Mouse (Mus musculus) kidney, embryonic 16.5 days (tissue): ENCODE data around the gene Sergef. TPM values are rescaled to one million over a fixed set of nuclear protein-coding genes. Genes with fewer than 3 reads are reported as not detected.

ENCODE experiments used
- ATAC-seq: fragments of 200-750 bp; cut with Nextera tagmentation; 2 replicates; pipeline ENCODE4 v1.8.0; 2017; ENCODE audit warnings: moderate TSS enrichment; ENCODE audit not compliant: low FRiP score, low TSS enrichment
- H3K27ac ChIP-seq: fragments of 300-500 bp; sonication (generic); 2 replicates; pipeline ENCODE4 v1.5.1; 2014; ENCODE audit warnings: low read length
- H3K27me3 ChIP-seq: fragments of 300-500 bp; sonication (generic); 2 replicates; pipeline ENCODE4 v1.6.1; 2014; ENCODE audit warnings: low read length, control low read depth, mixed read lengths; ENCODE audit not compliant: insufficient read depth
- H3K36me3 ChIP-seq: fragments of 300-500 bp; sonication (generic); 2 replicates; pipeline ENCODE4 v1.6.1; 2014; ENCODE audit warnings: low read length, control low read depth, mixed read lengths; ENCODE audit not compliant: insufficient read depth
- H3K4me1 ChIP-seq: fragments of 300-500 bp; sonication (generic); 2 replicates; pipeline ENCODE4 v1.6.1; 2014; ENCODE audit warnings: low read length, control low read depth, mixed read lengths; ENCODE audit not compliant: insufficient read depth
- H3K4me2 ChIP-seq: fragments of 300-500 bp; sonication (generic); replicated peaks from 2 replicates; pipeline ENCODE4 v1.6.1; 2014; ENCODE audit warnings: low read depth, low read length
- H3K4me3 ChIP-seq: fragments of 300-500 bp; sonication (generic); 2 replicates; pipeline ENCODE4 v1.5.1; 2014; ENCODE audit warnings: mild to moderate bottlenecking, low read length
- H3K9ac ChIP-seq: fragments of 300-500 bp; sonication (generic); replicated peaks from 2 replicates; pipeline ENCODE4 v1.6.1; 2014; ENCODE audit warnings: low read length
- H3K9me3 ChIP-seq: fragments of 300-500 bp; sonication (generic); 2 replicates; pipeline ENCODE4 v1.6.1; 2016; ENCODE audit warnings: low read length, control low read depth
- WGBS: fragments of 180-500 bp; shearing (Covaris S2); extraction: QIAGEN DNeasy Blood & Tissue Kit; methylation state at CpG from one replicate; pipeline ENCODE4 v1.1.7; 2014; 5-methylcytosine and 5-hydroxymethylcytosine counted together
- polyA plus RNA-seq: library from polyadenylated mRNA; unstranded; fragments of >200 nt; fragmentation: Nextera tagmentation; extraction: Ambion mirVana; gene quantifications from 2 replicates; pipeline ENCODE4 v1.2.1, GENCODE M21; 2015

The Sergef gene
- polyA plus RNA-seq, 1 experiment from 2014 or later = 14.7 TPM

GRCm38 (mm10) chr7:46412823-46413222 lies 226.8 kb downstream of the Sergef start:
- Histone ChIP-seq H3K4me1 (0 out of 2 replicates have a peak, but pooled peaks cover 6% of the 10 kb centered on the region), H3K9me3 (no peaks in the 10 kb centered on the region), H3K27ac (no peak overlapping the region), H3K27me3 (no peaks in the 10 kb centered on the region), H3K4me2 (no peak overlapping the region), H3K36me3 (no peaks in the 10 kb centered on the region), H3K9ac (no peak overlapping the region), H3K4me3 (no peak overlapping the region)
- 73% methylated on average over 5 of the region's 5 CpGs for WGBS
- no peak for ATAC-seq

- H3K9ac ChIP-seq = no peak overlapping the region
- no peak for ATAC-seq
- no peak overlapping the region for H3K27ac ChIP-seq
- H3K4me2 ChIP-seq = no peak overlapping the region
- H3K27me3 ChIP-seq = no peaks in the 10 kb centered on the region
- no peak overlapping the region for H3K4me3 ChIP-seq
- 53% methylated on average over 6 of the region's 6 CpGs for WGBS
- no peaks in the 10 kb centered on the region for H3K36me3 ChIP-seq
- H3K4me1 ChIP-seq = 0 out of 2 replicates have a peak, but pooled peaks cover 6% of the 10 kb centered on the region
- H3K9me3 ChIP-seq = no peaks in the 10 kb centered on the region
These were observed 228.9 kb downstream of the Sergef start for GRCm38 (mm10) chr7:46410727-46411126.

DNA sequence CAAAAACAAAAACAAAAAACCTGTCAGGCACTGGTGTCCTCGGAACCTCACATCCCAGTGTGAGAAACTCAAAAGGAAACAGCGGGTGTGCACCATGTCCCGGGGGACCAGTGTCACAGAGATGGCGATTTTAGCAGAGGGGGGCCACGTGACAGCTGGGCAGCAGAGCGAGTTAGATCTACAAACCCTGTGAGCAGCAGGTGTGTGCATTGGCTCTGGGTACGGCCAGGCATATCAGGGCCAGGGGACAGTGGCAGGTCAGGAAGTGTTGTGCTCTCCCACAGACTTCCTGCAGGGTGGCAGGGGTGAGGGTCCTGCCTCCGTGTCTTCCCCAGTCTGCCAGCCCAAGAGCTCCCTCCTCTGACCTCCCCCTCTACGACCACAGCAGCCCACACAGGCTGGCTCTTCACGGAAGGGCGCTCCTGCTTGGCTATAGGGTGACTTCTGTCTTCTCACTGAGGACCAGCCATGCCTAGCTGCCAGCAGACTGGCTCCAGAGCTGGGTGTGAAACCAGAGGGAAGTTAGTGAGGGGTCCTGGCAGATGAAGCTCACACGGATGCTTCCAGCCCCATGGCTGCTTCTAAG lies 230.3 kb downstream of the Sergef start:
- no peak overlapping the region for H3K27ac ChIP-seq
- H3K4me3 ChIP-seq = no peak overlapping the region
- H3K9me3 ChIP-seq = no peaks in the 10 kb centered on the region
- H3K4me2 ChIP-seq = no peak overlapping the region
- no peaks in the 10 kb centered on the region for H3K27me3 ChIP-seq
- H3K9ac ChIP-seq = no peak overlapping the region
- ATAC-seq = peak; percentile 58
- no peaks in the 10 kb centered on the region for H3K36me3 ChIP-seq
- 0 out of 2 replicates have a peak, but pooled peaks cover 6% of the 10 kb centered on the region for H3K4me1 ChIP-seq
- WGBS = 16% methylated on average over 12 of the region's 12 CpGs

- Histone ChIP-seq H3K9me3 (no peaks in the 10 kb centered on the region), H3K9ac (no peak overlapping the region), H3K27ac (no peak overlapping the region), H3K4me3 (no peak overlapping the region), H3K36me3 (no peaks in the 10 kb centered on the region), H3K4me2 (no peak overlapping the region), H3K27me3 (no peaks in the 10 kb centered on the region), H3K4me1 (0 out of 2 replicates have a peak, but pooled peaks cover 6% of the 10 kb centered on the region)
- ATAC-seq = no peak
- WGBS = 86% methylated on average over 9 of the region's 9 CpGs
These were observed 231.0 kb downstream of the Sergef start for GRCm38 (mm10) chr7:46408606-46409005.

DNA sequence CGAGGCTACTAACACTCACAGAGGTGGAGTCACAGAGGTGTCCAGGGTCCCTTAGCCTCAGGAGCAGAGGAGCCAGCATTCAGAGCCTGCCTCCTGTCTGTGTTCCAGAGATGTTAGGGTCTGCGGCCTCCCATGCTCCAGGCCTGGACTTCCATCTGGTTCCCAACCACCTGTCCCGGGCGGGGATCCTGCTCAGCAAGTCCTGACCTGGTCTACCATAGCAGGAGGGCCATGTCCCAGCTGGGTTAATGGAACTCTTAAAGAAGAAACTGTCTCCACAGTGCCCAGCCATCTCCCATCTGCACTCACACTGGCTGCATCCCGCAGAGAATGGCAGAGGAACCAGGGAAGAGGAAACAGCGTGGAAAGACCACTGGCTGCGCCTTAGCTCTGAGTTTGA lies 234.9 kb downstream of the Sergef start:
- peaks cover 4% of the 10 kb centered on the region for H3K27me3 ChIP-seq
- no peak overlapping the region for H3K27ac ChIP-seq
- no peaks in the 10 kb centered on the region for H3K36me3 ChIP-seq
- ATAC-seq = no peak
- no peak overlapping the region for H3K9ac ChIP-seq
- H3K9me3 ChIP-seq = no peaks in the 10 kb centered on the region
- H3K4me2 ChIP-seq = no peak overlapping the region
- no peak overlapping the region for H3K4me3 ChIP-seq
- H3K4me1 ChIP-seq = 0 out of 2 replicates have a peak, but pooled peaks cover 6% of the 10 kb centered on the region
- WGBS = 81% methylated on average over 7 of the region's 7 CpGs

- no peak for ATAC-seq
- Histone ChIP-seq H3K27me3 (peaks cover 13% of the 10 kb centered on the region), H3K4me2 (no peak overlapping the region), H3K36me3 (no peaks in the 10 kb centered on the region), H3K4me3 (no peak overlapping the region), H3K9me3 (no peaks in the 10 kb centered on the region), H3K27ac (no peak overlapping the region), H3K9ac (no peak overlapping the region), H3K4me1 (no peaks in the 10 kb centered on the region)
- WGBS = 67% methylated on average over 15 of the region's 15 CpGs
These were observed 235.8 kb downstream of the Sergef start for GRCm38 (mm10) chr7:46403616-46404485.

- peaks cover 8% of the 10 kb centered on the region; the same call in 1 of the 2 replicates for H3K4me1 ChIP-seq
- H3K4me2 ChIP-seq = no peak overlapping the region
- peaks cover 36% of the 10 kb centered on the region for H3K27me3 ChIP-seq
- no peak overlapping the region for H3K9ac ChIP-seq
- 64% methylated on average over 3 of the region's 3 CpGs for WGBS
- H3K27ac ChIP-seq = no peak overlapping the region
- no peaks in the 10 kb centered on the region for H3K36me3 ChIP-seq
- H3K9me3 ChIP-seq = no peaks in the 10 kb centered on the region
- ATAC-seq = no peak
- H3K4me3 ChIP-seq = no peak overlapping the region
These were observed 238.0 kb downstream of the Sergef start for GRCm38 (mm10) chr7:46401371-46402180.

DNA sequence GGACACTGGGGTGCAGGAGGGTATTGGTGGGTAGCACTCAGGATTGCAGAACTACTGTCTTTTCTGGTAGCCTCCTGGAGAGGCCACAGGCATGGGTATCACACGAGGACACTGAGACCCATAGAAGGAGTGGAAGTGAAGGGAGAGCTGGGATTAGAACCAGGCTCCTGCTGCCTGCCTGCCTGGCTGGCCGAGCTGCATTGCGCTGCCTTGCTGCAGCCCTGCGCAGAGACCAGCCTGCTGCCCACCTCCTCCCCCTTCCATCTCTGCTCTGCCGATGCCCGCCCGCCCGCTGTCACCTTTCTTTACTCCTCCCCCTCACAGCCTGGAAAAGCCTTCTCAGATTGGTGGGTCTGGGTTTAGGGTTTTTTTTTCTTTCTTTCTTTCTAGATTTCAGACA lies 239.3 kb downstream of the Sergef start:
- no peaks in the 10 kb centered on the region for H3K9me3 ChIP-seq
- H3K4me2 ChIP-seq = no peak overlapping the region
- no peak overlapping the region for H3K27ac ChIP-seq
- whole genome bisulfite sequencing = 46% methylated on average over 8 of the region's 8 CpGs
- H3K36me3 ChIP-seq = no peaks in the 10 kb centered on the region
- no peak overlapping the region for H3K4me3 ChIP-seq
- no peak for ATAC-seq
- H3K4me1 ChIP-seq = peaks cover 17% of the 10 kb centered on the region
- H3K9ac ChIP-seq = no peak overlapping the region
- peaks cover 47% of the 10 kb centered on the region for H3K27me3 ChIP-seq

- Histone ChIP-seq H3K4me1 (peaks cover 17% of the 10 kb centered on the region), H3K27me3 (peaks cover 54% of the 10 kb centered on the region), H3K4me3 (no peak overlapping the region), H3K27ac (no peak overlapping the region), H3K36me3 (no peaks in the 10 kb centered on the region), H3K9ac (no peak overlapping the region), H3K9me3 (no peaks in the 10 kb centered on the region), H3K4me2 (no peak overlapping the region)
- no peak for ATAC-seq
- 91% methylated on average over 1 of the region's 1 CpGs for whole genome bisulfite sequencing
These were observed 239.9 kb downstream of the Sergef start for GRCm38 (mm10) chr7:46399676-46400075.
